Mouse (Mus musculus) hindbrain, embryonic 11.5 days (tissue): Measurements from ENCODE around the gene Ctps2. TPM values are rescaled to one million over a fixed set of nuclear protein-coding genes. Genes with fewer than 3 reads are reported as not detected.

Source experiments
- ATAC-seq: fragments of 200-750 bp; cut with Nextera tagmentation; 2 replicates; pipeline ENCODE4 v1.8.0; 2017; ENCODE audit warnings: mild to moderate bottlenecking, moderate TSS enrichment, moderate library complexity; ENCODE audit not compliant: low FRiP score
- DNase-seq: peaks from one replicate; pipeline ENCODE4 v3.0.0-alpha.2; 2015; ENCODE audit warnings: low spot score
- H3K27ac ChIP-seq: fragments of 300-500 bp; sonication (generic); 2 replicates; pipeline ENCODE4 v1.5.1; 2014; ENCODE audit warnings: mild to moderate bottlenecking, low read depth, low read length
- H3K27me3 ChIP-seq: fragments of 300-500 bp; sonication (generic); 2 replicates; pipeline ENCODE4 v1.6.1; 2014; ENCODE audit warnings: mild to moderate bottlenecking, low read length, moderate library complexity, mixed read lengths; ENCODE audit not compliant: control insufficient read depth, insufficient read depth
- H3K36me3 ChIP-seq: fragments of 300-500 bp; sonication (generic); 2 replicates; pipeline ENCODE4 v1.6.1; 2014; ENCODE audit warnings: mild to moderate bottlenecking, low read length, moderate library complexity, mixed read lengths; ENCODE audit not compliant: control insufficient read depth, insufficient read depth
- H3K4me1 ChIP-seq: fragments of 300-500 bp; sonication (generic); replicated peaks from 2 replicates; pipeline ENCODE4 v1.6.1; 2014; ENCODE audit warnings: low read length, mixed read lengths; ENCODE audit not compliant: control insufficient read depth, insufficient read depth
- H3K4me2 ChIP-seq: fragments of 300-500 bp; sonication (generic); replicated peaks from 2 replicates; pipeline ENCODE4 v1.6.1; 2014; ENCODE audit warnings: mild to moderate bottlenecking, low read depth, low read length
- H3K4me3 ChIP-seq: fragments of 300-500 bp; sonication (generic); 2 replicates; pipeline ENCODE4 v1.5.1; 2014; ENCODE audit warnings: low read depth, low read length
- H3K9ac ChIP-seq: fragments of 300-500 bp; sonication (generic); 2 replicates; pipeline ENCODE4 v1.6.1; 2014; ENCODE audit warnings: low read depth, low read length
- H3K9me3 ChIP-seq: fragments of 300-500 bp; sonication (generic); 2 replicates; pipeline ENCODE4 v1.6.1; 2016; ENCODE audit warnings: low read length; ENCODE audit not compliant: control insufficient read depth
- WGBS: fragments of 180-500 bp; shearing (Covaris S2); extraction: QIAGEN DNeasy Blood & Tissue Kit; methylation state at CpG from one replicate; pipeline ENCODE4 v1.1.7; 2014; 5-methylcytosine and 5-hydroxymethylcytosine counted together
- microRNA counts: library from miRNA; unstranded; fragments of <30 nt; microRNA quantifications from one replicate; lab custom pipeline; 2015
- polyA plus RNA-seq: library from polyadenylated mRNA; unstranded; fragments of >200 nt; fragmentation: Nextera tagmentation; extraction: Ambion mirVana; gene quantifications from 2 replicates; pipeline ENCODE4 v1.2.1, GENCODE M21; 2014

The Ctps2 gene
- polyA plus RNA-seq, 1 experiment from 2014 or later: 87.6 TPM

GRCm38 (mm10) chrX:163042771-163043170 lies 141.7 kb downstream of the Ctps2 start:
- H3K9ac ChIP-seq: no peak overlapping the region
- H3K27me3 ChIP-seq: peaks cover 2% of the 10 kb centered on the region; the same call in 1 of the 2 replicates
- no peaks in the 10 kb centered on the region for H3K9me3 ChIP-seq
- H3K27ac ChIP-seq: no peak overlapping the region
- H3K4me1 ChIP-seq: no peaks in the 10 kb centered on the region
- no peak for DNase-seq
- H3K4me3 ChIP-seq: no peak overlapping the region
- no peak for ATAC-seq
- no peak overlapping the region for H3K4me2 ChIP-seq
- no peaks in the 10 kb centered on the region for H3K36me3 ChIP-seq
- 91% methylated on average over 1 of the region's 1 CpGs for WGBS

- no peaks in the 10 kb centered on the region for H3K9me3 ChIP-seq
- no peak overlapping the region for H3K27ac ChIP-seq
- DNase-seq (no peak), ATAC-seq (no peak)
- no peak overlapping the region for H3K4me3 ChIP-seq
- H3K4me2 ChIP-seq: no peak overlapping the region
- 67% methylated on average over 1 of the region's 1 CpGs for WGBS
- H3K9ac ChIP-seq: no peak overlapping the region
- H3K4me1 ChIP-seq: no peaks in the 10 kb centered on the region
- no peaks in the 10 kb centered on the region for H3K36me3 ChIP-seq
- H3K27me3 ChIP-seq: 0 out of 2 replicates have a peak, but pooled peaks cover 2% of the 10 kb centered on the region
Measured at GRCm38 (mm10) chrX:163063936-163064335, 162.9 kb downstream of the Ctps2 start.

MicroRNA genes within 50 kb of the gene (microRNA counts, 519-probe panel; counts per million panel counts)
- microRNA mmu-miR-3473 (lab: Ali Mortazavi, UCI): not detected

Other genes with a start within 250 kb of the Ctps2 start
- 318 and 333 TPM in 2 replicates for gene Rbbp7, start 140.8 kb upstream of the Ctps2 start, polyA plus RNA-seq
- 19.5 and 20.3 TPM in 2 replicates for gene Txlng, start 71.8 kb upstream of the Ctps2 start, polyA plus RNA-seq
- 35.7 and 40.1 TPM in 2 replicates for gene Syap1, start 12.8 kb upstream of the Ctps2 start, polyA plus RNA-seq
- gene S100g, start 63.4 kb downstream of the Ctps2 start, polyA plus RNA-seq: 0.47 TPM in 1 of 2 replicates, not detected in the other